Mouse (Mus musculus) kidney, adult 11 months (tissue): ENCODE results near the gene Cacng6.
"Not testable (repeated sequence)": the region's sequence is repeated elsewhere in the genome, so short reads cannot be mapped to it uniquely, and the experiment has no call there.

Source experiments
- DNase-seq: peaks from one replicate; pipeline ENCODE4 v3.0.0; 2022

Cacng6 gene

DNA sequence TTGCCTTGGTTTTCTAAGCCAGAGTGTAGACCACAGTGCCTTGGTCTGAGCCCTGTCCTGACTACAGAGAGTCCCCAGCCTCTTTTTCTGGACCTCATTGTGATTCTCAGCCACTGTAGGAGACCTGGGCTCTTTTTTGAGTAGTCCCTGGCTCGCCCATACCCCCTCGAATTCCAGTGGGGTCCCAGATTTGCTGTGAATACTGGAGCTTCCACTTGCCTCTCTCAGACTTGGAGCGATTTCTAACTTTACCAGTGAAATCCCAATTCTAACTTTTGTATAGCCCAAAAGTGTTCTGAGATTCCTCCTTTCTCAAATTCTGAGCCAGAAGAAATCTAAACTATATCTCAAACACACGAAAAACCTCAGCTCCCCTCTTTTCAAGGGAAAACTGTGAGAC lies at the start of gene Cacng6:
TSS of gene Cacng6 (plus strand) at position 301 of the 400 bp plus-strand sequence.
- no peak for DNase-seq

DNA sequence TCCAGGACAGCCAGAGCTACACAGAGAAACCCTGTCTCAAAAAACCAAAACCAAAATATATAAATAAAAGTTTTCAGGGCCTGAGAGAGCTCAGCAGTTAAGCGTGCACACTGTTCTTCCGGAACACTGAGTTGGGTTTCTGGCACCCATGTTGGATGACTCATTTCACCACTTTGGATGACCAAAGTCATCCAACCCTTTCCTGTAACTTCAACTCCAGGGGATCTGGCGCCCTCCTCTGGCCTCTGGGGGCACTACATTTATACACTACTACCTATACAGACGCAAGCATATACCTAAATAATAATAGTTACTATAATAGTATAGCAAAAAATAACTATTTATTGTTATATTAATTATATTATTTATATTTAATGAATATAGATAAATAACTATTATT lies 47.2 kb upstream of the Cacng6 start:
- no peak for DNase-seq

DNA sequence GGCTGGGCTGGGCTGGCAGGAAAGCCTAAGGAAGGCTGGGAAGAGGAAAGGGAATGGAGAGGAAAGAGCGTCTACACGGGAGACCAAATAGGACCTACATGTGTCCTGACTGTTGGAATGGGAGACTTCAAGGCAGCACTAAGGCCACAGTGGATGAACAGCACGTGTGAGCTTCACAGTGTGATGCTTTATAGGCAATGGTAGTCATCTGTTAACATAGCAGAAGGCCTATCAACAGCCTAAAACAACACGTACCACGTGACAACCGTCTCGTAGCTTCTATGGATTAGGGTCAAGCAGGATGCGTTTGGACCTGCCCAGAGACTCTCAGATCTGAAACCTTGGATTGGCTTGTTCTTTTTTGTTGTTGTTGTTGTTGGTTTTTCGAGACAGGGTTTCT lies 41.9 kb upstream of the Cacng6 start:
- DNase-seq = no peak

DNA sequence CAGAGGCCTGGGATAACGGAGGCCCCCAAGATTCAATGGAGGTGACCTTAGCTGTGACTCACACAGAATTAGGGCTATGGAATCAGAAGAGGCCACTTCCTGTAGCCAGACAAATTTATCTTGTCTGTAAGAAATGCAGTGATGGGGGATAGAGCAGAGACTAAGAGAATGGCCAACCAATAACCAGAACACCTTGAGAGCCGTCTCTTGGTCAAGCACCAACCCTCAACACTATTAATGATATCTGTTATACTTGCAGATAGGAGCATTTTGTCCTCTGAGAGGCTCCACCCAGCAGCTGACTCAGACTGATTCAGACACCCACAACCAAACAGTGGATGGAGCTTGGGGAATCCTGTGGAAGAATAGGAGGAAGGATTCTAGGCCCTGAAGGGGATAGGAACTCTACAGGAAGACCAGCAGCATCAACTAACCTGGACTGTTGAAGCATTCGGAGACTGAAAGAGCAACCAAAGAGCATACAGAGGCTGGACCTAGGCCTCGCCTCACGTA lies 39.1 kb upstream of the Cacng6 start:
- no peak for DNase-seq

DNA sequence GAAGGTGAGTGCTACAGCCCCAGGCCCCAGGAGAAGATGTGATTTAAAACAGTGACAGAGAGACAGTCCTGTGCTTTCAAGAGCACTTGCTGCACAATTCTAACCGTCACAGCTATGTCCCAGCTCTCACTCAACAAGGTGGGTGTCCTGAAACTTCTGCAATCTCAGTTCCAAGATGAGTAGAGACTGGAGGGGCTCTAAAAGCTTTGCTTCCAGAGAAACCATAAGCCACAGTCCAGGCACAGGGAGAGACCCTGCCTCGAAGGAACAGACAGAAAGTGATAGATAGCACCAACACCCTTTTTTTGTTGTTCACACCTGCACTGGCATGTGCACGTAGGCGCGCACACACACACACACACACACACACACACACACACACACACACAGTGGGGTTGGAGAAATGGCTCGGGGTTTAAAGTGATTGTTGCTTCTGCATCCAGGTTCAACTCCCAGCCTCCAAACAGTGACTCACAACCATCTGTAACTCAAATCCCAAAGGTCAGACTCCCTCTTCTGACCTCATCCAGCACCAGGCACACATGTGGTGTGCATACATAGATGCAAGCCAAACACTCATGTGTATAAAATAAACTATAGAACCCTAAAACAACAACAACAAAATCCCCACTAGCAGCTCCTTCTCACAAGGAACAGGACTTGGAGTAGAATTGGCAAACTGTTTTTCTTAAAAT lies 37.8 kb upstream of the Cacng6 start:
- no peak for DNase-seq

DNA sequence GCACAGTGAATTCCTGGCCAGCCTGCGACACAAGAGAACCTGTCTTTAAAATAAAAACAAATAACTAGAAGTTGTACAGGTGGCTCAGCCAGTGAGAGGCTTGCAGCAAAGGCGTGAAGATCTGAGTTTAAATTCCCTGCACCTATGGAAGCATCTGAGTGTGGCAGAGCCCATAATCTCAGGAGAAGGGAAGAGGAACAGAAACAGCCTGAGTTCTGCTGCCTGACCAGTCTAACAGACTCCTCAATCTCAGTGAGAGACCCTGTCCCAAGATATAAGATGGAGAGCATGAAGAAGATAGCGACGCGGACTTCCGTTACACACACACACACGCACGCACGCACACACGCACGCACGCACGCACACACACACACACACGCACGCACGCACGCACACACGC lies 36.2 kb upstream of the Cacng6 start:
- no peak for DNase-seq

DNA sequence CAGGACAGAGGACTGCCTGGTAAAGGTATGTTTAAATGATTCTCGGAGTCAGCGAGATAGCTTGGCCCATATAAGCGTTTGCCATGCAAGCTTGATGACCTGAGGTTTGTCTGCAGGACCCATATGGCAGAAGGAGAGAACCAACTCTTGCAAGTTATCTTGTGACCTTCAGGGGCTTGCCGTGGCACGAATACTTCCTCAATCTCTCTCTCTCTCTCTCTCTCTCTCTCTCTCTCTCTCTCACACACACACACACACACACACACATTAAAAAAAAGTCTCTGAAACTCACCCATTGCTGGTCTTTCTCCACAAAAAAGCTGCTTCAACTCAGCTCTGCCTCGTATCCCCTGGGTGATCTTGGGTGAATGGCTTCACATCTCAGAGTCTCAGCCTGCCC lies 35.1 kb upstream of the Cacng6 start:
- no peak for DNase-seq

DNA sequence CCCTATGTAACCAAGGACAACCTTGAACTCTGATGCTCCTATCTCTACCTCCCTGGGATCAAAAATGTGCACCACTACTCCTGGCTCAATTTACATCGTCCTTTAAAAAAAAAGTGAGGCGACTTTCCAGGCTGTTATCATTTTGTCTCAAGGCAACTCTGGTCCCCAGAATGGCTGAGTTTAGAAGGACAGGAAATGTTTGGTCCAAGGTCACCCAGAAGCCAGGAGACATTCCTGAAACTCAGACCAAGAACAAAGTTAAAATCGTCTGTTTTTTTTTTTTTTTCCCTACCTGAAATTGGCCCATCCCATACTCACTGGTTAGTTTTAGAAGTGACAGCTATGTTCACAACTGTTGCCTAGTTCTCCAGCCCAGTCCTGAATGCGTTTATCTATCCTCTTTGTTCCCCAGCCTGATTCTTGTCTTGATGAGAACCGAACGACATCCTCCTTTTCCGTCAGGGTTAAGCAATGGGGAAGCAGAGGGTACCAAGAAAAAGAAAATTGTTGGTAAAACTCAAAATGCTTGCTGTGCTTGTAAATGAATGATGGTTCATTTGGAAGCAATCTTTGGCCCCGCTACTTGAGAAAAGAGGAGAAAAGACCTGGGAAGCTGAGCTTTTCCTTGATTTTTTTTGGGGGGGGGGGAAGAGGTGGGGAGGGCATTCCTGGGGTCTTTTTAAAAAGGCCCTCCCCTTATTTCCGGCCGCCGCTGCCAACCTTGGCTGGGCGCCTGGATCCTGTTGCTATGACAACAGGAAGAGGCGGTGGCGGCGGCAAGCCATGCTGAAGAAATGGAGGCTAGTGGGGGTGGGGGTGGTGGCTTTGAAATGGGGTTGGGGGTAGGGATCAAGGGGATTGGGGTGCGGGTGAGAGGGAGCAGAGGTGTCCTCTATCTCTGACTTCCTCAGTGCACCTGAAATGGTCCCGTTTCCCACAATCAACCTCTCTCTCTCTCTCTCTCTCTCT lies 34.3 kb upstream of the Cacng6 start:
- peak; percentile 37 for DNase-seq

DNA sequence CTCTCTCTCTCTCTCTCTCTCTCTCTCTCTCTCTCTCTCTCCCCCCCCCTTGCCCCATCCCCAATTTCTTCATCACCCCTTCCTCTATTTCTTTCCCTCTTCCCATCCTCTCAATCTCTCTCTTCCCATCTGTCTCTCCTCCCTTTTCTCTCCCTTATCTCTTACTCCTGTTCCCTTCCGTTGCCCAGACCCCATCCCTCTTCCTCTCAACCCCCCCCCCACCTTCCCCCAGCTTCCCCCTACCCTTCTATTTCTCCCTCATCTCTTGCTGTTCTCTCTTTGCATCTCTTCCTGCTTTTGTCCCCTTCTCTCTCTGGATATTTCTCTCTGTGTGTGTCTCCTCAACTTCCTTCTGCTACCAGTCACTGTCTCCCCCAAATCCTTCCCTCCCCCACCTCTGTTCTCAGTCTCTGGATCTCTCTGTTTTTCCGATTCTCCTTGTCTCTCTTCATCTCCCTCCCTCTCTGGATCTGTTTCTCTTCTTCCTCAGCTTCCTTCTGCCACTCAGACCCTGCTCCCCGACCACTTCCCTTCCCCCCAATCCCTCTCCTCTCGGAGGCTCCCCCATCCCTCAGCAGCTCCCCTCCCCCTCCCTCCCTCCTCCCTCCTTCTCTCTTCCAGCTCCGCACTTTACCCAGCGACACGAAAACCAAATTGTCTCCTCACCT lies 33.4 kb upstream of the Cacng6 start, which contains the start of gene Cacng8:
TSS of gene Cacng8 (plus strand) at position 271 of the 668 bp plus-strand sequence.
- no peak for DNase-seq

DNA sequence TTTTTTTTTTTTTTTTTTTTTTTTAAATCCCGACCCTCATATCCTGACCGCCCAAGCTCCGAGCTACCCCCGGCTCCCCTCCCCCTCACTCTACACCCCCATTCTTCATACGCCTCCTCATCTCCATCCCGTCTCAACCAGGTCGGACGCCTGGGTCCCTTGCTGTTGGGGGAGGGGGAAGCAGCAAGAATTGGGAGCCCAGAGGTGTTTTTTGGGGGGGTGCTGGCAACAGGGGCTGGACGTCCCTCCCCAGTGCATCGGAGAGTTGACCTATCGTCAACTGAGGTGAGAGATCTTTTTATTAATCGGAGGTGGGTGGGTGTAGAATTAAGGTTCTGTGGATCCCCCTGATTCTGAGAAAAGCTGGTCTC lies 32.9 kb upstream of the Cacng6 start:
- no peak for DNase-seq

DNA sequence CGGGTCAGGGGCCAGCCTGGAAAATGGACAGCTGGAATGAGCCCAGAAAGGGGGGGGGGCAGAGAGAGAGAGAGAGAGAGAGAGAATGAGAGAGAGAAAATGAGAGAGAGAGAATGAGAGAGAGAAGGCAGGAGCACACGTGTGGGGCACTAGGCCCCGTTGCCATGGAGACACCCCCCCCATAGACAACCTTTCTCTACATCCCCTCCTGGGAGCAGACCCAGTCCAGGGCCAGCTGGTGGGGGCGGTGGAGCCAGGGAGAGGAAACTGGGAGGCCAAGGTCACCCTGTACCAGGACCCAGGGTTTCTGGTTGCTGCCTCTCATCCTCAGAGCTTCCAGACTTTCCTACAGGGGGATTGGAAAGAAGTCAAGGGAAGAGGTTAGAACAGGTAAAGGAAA lies 32.2 kb upstream of the Cacng6 start:
- DNase-seq = no peak

DNA sequence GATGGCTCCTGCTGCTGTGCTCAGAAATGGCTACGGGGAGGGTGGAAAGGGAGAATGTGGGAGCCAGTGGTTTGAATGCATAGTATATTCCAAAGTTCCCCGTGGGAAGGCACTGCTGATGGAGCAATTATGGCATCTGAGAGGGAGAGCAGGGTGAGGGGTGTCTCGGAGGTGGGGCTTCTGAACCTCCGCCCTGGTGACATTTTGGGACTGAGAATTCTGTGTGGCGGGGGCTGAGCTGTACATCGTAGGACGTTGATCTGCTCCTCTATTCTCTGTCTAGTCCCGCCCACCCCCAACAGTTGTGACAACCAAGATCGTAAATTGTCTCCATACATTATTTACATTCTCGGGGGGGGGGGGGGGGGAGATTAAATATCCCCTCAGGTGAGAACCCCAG lies 26.6 kb upstream of the Cacng6 start:
- no peak for DNase-seq

DNA sequence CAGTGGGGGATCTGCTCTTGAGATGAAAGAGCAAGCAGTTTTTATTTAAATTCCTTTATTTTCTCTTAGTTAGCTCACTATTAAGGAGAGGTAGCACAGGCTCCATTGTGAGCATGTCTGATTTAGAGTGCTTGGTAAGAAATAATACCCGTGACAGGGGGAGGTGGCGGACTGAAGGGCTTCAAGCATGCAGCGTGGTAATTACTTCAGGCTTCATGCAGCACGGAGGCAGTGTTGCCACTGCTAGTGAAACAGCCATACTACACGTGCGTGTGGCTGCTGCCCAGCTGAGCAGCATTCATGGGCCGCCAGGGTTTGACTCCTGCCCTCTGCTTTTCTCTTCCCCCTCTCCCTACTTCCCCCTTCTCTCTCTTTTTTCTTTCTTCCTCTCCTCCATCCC lies 26.2 kb upstream of the Cacng6 start:
- DNase-seq = no peak

DNA sequence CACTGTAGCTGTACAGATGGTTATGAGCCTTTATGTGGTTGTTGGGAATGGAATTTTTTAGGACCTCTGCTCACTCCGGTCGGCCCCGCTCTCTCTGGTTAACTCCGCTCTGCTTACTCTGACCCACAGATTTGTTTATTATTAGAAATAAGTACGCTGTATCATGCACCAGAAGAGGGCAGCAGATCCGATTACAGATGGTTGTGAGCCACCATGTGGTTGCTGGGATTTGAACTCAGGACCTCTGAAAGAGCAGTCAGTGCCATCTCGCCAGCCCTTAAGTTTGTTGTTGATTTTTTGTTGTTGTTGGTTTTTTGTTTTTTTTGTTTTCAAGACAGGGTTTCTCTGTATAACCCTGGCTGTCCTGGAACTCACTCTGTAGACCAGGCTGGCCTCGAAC lies 25.6 kb upstream of the Cacng6 start:
- DNase-seq = not testable (repeated sequence)

DNA sequence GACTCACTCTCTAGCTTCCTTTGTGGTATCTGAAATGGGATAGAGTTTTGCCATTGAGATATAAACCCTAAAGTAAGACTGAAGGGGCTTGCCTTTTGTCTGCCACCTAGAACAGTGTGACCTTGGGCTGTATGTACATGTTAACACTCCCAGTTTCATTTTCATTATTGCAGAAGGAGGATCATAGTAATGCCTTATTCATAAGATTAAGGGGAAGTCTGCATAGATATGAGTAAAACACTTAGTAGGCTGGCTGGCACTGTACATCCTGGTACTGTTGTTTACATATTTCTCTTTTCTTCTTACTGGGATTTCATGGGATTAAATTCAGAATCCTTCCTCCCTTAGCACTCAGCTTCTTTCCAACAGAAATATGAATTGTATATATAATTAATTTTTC lies 24.1 kb upstream of the Cacng6 start:
- no peak for DNase-seq

DNA sequence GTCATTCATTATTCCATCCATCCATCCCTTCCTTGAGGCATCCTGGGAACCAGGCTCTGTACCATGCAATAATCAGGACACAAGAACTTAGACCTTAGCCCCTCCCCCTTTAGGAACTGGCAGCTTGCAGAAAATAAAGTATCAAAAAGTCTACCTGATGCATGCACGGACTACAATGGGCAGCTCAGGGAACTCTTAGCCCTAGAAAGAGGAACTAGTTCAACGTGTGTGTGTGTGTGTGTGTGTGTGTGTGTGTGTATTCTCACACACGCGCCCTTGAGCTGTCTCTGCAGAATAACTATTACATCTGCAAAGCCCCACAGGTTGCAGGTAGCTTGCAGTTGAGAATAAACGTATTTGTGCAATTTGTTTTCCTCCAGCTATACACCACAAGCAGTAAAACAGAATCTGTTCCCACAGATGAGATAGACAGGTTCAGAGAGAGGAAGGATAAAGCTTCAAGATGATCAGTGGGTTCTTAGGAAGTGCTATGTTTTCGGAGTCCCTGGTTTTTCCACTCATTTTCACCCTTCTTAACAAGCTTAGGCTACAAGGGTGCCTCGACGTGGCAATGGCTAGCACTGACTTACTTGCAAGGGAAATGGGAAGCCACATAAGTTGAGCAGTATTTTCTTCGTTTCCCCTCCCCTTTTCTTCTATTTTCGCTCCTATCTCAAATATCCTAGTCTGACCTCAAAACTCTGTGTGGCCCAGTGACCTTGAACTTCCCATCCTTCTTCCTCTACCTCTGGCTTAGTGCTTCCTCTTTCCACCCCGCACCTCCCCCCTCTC lies 14.1 kb upstream of the Cacng6 start:
- no peak for DNase-seq

DNA sequence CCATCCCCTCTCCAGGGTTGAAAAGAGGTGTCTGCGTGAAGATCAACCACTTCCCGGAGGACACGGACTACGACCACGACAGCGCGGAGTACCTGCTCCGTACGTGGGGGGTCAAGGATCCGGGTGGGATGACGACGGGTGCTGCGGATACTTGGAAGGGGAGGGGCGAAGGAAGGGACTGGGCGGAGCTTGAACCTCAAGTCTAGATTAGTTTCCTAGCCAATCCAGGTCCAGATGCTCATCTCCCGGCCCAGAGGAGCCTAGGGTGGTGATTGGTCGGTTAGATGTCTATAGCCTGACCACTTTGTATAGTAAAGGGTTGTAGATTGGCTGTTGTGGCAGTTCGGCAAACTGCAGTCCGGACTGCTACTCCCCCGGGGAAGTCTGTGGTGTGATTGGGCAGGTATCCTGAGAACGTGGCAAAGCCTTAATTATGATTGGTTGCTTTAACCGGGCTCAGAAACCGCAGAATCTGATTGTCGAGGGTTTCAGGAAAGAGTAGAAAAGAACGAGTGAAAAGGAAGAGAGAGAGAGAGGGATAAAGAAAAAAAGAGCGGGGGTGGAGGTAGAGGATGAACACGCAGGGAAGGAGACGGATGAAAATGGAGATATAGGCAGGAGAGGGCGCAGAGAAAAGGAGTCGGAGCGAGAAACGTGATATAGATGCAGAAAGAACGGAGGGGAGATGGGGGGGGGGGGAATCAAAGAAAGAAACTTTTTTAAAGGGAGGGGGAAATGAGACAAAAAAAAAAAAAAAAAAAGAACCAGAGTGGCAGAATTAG lies 12.6 kb upstream of the Cacng6 start:
- DNase-seq = no peak

DNA sequence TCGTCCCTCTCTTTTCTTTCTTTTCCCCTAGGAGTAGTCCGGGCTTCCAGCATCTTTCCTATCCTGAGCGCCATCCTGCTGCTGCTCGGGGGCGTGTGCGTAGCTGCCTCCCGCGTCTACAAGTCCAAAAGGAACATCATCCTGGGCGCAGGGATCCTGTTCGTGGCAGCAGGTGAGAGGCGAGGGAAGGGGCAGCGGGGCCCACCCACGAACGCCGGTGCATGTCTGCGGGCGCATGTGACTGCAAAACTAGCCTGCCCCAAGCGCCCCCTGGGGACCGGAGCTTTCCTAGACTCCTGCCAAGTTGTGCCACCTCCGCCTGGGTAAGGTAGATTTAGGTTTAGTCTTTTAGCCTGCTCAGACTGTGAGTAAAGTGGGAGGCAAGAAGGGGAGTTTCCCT lies 12.0 kb upstream of the Cacng6 start:
- DNase-seq = no peak

DNA sequence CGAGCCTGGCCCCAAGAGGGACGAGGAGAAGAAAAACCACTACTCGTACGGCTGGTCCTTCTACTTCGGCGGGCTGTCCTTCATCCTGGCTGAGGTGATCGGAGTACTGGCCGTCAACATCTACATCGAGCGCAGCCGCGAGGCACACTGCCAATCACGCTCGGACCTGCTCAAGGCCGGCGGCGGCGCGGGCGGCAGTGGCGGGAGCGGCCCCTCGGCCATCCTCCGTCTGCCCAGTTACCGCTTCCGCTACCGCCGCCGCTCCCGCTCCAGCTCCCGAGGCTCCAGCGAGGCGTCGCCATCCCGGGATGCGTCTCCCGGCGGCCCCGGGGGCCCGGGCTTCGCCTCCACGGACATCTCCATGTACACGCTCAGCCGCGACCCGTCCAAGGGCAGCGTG lies 9.1 kb upstream of the Cacng6 start:
- DNase-seq = no peak

DNA sequence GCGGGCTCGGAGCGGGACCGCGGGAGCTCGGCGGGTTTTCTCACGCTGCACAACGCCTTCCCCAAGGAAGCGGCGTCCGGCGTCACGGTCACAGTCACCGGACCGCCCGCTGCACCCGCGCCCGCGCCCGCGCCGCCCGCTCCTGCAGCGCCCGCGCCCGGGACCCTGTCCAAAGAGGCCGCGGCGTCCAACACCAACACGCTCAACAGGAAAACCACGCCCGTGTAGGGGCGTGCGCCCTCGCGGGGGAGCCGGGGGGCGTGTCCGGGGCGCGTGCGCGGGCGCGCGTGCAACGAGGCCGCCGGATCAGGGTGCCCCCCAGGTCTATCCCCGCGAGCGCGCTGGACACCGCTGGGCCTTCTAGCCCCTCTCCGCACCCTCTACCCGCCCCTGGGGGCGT lies 8.6 kb upstream of the Cacng6 start:
- peak; percentile 13 for DNase-seq

DNA sequence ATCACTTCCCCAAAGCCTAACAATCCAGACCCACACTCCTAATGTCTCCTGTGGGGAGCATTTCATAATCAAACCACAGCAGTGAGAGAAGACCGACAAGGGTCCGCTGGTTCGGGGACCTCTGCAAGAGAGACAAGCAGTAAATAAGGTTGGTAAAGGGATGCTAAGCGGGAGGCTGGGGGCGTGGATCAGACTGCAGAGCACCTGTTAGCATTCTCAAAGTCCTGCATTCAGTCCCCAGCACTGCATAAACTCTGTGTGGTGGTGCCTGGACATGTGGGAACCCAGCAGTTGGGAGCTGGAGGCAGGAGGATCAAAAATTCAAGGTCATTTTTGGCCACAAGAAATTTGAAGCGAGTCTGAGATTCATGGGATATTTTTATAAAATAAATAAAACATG lies 4.1 kb upstream of the Cacng6 start:
- no peak for DNase-seq

DNA sequence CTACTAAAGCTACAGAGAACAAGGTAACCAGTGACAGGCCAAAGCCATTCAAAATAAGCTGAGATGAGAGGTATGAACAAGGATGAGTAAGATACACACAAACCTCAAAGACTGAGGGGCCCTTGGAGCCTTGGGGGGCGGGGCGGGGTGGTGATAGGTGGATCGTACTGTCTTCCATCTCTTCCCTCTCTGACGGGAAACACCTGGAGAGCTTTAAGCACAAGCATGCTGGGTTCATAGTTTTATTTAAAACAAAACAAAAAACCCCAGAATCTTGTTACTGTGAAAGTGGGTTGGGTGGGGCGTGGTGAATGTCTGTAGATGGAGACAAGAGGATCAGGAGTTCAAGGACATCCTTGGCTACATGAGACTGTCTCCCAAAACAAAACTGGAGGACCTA lies 3.5 kb upstream of the Cacng6 start:
- DNase-seq = no peak
